Mouse (Mus musculus) adrenal gland, adult 8-10 months (tissue): ENCODE results near the gene Top3a. TPM values are rescaled to one million over a fixed set of nuclear protein-coding genes. Genes with fewer than 3 reads are reported as not detected.
A peak's percentile ranks its signal among the peaks of the same experiment; 100 is the strongest.

Experiments
- DNase-seq: peaks from one replicate; pipeline ENCODE4 v3.0.0; 2022
- microRNA-seq, 2 experiments: library from miRNA; unstranded; fragments of <30 nt; microRNA quantifications; one replicate each; pipeline ENCODE4 v1.2.0; 2022
- total RNA-seq, 4 experiments: library from RNA; stranded (reverse); gene quantifications; 2 replicates each; pipeline ENCODE4 v1.2.4; 2022

The Top3a gene
- total RNA-seq, 4 experiments from 2014 or later = 11.9 to 15.8 (median 14.6) TPM

- DNase-seq = peak; percentile 5
Measured at GRCm38 (mm10) chr11:60711218-60711617, 65.9 kb downstream of the Top3a start.

- peak; percentile 10 for DNase-seq
Measured at GRCm38 (mm10) chr11:60709481-60710465, 67.4 kb downstream of the Top3a start.

- DNase-seq = peak; percentile 6
Measured at GRCm38 (mm10) chr11:60708631-60709030, 68.5 kb downstream of the Top3a start.

- DNase-seq = peak; percentile 90
Measured at GRCm38 (mm10) chr11:60707672-60708071, 69.5 kb downstream of the Top3a start.

- DNase-seq = peak; percentile 12
Measured at GRCm38 (mm10) chr11:60706696-60707480, 70.3 kb downstream of the Top3a start.

GRCm38 (mm10) chr11:60706076-60706475 lies 71.1 kb downstream of the Top3a start:
- DNase-seq = no peak

GRCm38 (mm10) chr11:60705255-60705654 lies 71.9 kb downstream of the Top3a start:
- no peak for DNase-seq

GRCm38 (mm10) chr11:60704023-60704880 lies 72.9 kb downstream of the Top3a start:
- DNase-seq = peak; percentile 7

- peak; percentile 35 for DNase-seq
Measured at GRCm38 (mm10) chr11:60703131-60703530, 74.0 kb downstream of the Top3a start.

- DNase-seq = peak; percentile 2
Measured at GRCm38 (mm10) chr11:60701611-60702010, 75.6 kb downstream of the Top3a start.

GRCm38 (mm10) chr11:60700320-60701185 lies 76.6 kb downstream of the Top3a start:
- DNase-seq = peak; percentile 5

GRCm38 (mm10) chr11:60699524-60700075 lies 77.6 kb downstream of the Top3a start, which contains the start of gene Llgl1:
Llgl1 (plus strand) TSS chr11:60699723.
- DNase-seq = peak; percentile 67

- DNase-seq = peak; percentile 48
Measured at GRCm38 (mm10) chr11:60698806-60699523, 78.2 kb downstream of the Top3a start.

GRCm38 (mm10) chr11:60697561-60697960 lies 79.6 kb downstream of the Top3a start:
- DNase-seq = no peak

- no peak for DNase-seq
Measured at GRCm38 (mm10) chr11:60696165-60696564, 81.0 kb downstream of the Top3a start.

Small RNA genes within 50 kb of the gene (microRNA-seq; reads per million reads assigned to microRNA genes)
- gene Mir5100 = 0.88 to 1.8 reads per million in 2 experiments

Other genes starting within 250 kb of the Top3a start
- gene Alkbh5, start 241.0 kb downstream of the Top3a start, total RNA-seq = 100 to 1,000 TPM; 111 to 122 (median 113) TPM
- 10 to 100 TPM; 26.4 to 39.3 (median 32.0) TPM for gene Llgl1, start 77.6 kb downstream of the Top3a start, total RNA-seq
- 100 to 1,000 TPM; 162 to 185 (median 177) TPM for gene Flii, start 50.1 kb downstream of the Top3a start, total RNA-seq
- gene Mief2, start 49.0 kb downstream of the Top3a start, total RNA-seq = 10 to 100 TPM; 36.9 to 41.2 (median 38.8) TPM
- gene Smcr8, start 159 bp upstream of the Top3a start, total RNA-seq = 10 to 100 TPM; 23.3 to 30.1 (median 27.3) TPM
- 100 to 1,000 TPM in 1 of 4 experiments, 10 to 100 TPM in 3; 38.4 to 111 (median 73.2) TPM for gene Shmt1, start 34.4 kb upstream of the Top3a start, total RNA-seq
- gene Dhrs7b, start 53.3 kb upstream of the Top3a start, total RNA-seq = 10 to 100 TPM; 36.0 to 44.8 (median 40.3) TPM
- 10 to 100 TPM; 33.6 to 47.6 (median 38.0) TPM for gene Tmem11, start 101.9 kb upstream of the Top3a start, total RNA-seq
- 10 to 100 TPM; 22.4 to 27.7 (median 25.4) TPM for gene Natd1, start 137.4 kb upstream of the Top3a start, total RNA-seq
- gene Map2k3, start 154.7 kb upstream of the Top3a start, total RNA-seq = 100 to 1,000 TPM in 3 of 4 experiments, 10 to 100 TPM in 1; 99.8 to 162 (median 122) TPM
- gene Kcnj12, start 245.2 kb upstream of the Top3a start, total RNA-seq = 1 to 10 TPM; 2.4 to 3.6 (median 2.7) TPM